Mouse (Mus musculus): Measurements from ENCODE around the gene Slc38a10. TPM values are rescaled to one million over a fixed set of nuclear protein-coding genes. Genes with fewer than 3 reads are reported as not detected.
A peak's percentile ranks its signal among the peaks of the same experiment; 100 is the strongest.

Slc38a10 gene
- polyA plus RNA-seq, 1 experiment from 2014 or later = 107 TPM

DNA sequence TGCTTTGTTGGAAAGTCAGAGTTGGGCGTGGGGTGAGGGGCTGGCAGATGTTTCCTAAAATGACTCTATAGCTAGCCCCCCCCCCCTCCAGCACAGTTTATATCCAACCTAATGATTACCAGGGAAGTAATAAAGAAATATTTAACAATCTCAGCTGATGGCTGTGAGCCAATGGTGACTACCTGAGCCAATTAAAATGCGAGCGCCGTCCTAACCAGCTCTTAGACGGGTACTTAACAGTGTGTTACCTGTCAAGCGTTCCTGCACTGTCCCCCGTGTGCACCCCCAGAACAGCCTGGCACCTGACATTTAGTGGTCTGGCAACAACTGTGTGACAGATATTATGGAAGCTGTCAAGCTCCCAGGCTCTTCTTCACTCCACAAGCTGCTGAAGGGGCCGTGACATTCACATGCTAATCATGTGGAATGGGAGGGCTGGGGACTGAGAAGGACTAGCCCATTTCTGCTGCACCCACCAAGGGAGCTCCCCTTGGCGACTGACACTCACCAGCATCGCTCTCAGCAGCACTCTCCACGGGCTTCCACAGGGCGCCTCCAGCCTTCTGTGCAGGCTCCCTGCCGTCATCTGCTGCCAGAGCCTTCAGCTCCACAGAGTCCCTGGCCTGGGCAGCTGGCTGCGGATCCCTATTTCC, 41.5 kb downstream of the Slc38a10 start:
- ATAC-seq (no peak), DNase-seq (ENCODE audit: low read depth, low spot score) (no peak)
- H3K27me3 ChIP-seq = no peaks in the 10 kb centered on the region
- ChIA-PET POLR2A (interaction anchor here (0.7 to 1.1 kb wide), 2 partner anchors 86 to 198 kb away, joined by 3 to 4 read pairs; no protein-coding TSS in a partner anchor), CTCF (interaction anchor here (1.2 to 7.4 kb wide), 10 partner anchors 10 to 243 kb away, joined by 3 to 35 read pairs (median 6); partner anchors contain the start of genes Ndufaf8 and Tepsin)
- no peak for TF ChIP-seq CTCF (IDR thresholded peaks at IDR 0.05)
- in situ Hi-C loops (cut with MboI; ENCODE audit: low pct_unique_long_range_greater_than_20kb) = no loop called here

- no peak for DNase-seq (ENCODE audit: low read depth, low spot score)
- POLR2A ChIA-PET = interaction anchor here (0.8 to 1.0 kb wide), 2 partner anchors 59 to 237 kb away, joined by 3 to 4 read pairs; no protein-coding TSS in a partner anchor
- ATAC-seq = no peak
- H3K27me3 ChIP-seq = no peaks in the 10 kb centered on the region
- no peak for TF ChIP-seq CTCF (IDR thresholded peaks at IDR 0.05)
- CTCF ChIA-PET = interaction anchor here (1.1 to 7.4 kb wide), 3 partner anchors 12 to 201 kb away, joined by 3 to 35 read pairs (median 13); no protein-coding TSS in a partner anchor
- in situ Hi-C loops (cut with MboI; ENCODE audit: low pct_unique_long_range_greater_than_20kb) = no loop called here
Observed at GRCm38 (mm10) chr11:120107796-120108195, 43.4 kb downstream of the Slc38a10 start.

DNA sequence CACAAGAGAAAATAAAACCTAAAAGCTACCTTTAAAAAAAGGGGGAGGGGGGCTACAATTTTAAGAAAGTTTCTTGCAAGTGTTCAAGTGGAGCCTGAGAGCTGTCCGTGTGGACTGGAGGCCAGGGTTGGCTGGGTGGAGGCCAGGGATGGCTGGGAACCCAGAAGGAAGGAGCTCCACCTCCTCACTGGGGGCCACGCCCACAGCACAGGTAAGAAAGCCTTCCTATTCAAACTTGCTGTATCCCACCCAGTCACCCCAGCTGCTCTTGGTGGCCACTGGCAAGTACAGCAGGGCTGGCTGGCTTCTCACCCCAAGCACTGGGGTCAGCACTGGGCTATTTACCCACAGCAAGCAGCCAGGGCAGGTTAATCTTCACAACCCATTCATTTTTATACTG, 44.1 kb downstream of the Slc38a10 start:
- no peak for TF ChIP-seq CTCF (IDR thresholded peaks at IDR 0.05)
- in situ Hi-C loops (cut with MboI; ENCODE audit: low pct_unique_long_range_greater_than_20kb) = no loop called here
- no peak for DNase-seq (ENCODE audit: low read depth, low spot score)
- no peak for ATAC-seq
- H3K27me3 ChIP-seq = no peaks in the 10 kb centered on the region
- ChIA-PET CTCF (interaction anchor here (0.8 to 7.4 kb wide), 5 partner anchors 8 to 202 kb away, joined by 3 to 35 read pairs (median 3); no protein-coding TSS in a partner anchor), POLR2A (interaction anchor here (0.7 to 1.0 kb wide), 3 partner anchors 59 to 238 kb away, joined by 3 to 4 read pairs (median 3); no protein-coding TSS in a partner anchor)

DNA sequence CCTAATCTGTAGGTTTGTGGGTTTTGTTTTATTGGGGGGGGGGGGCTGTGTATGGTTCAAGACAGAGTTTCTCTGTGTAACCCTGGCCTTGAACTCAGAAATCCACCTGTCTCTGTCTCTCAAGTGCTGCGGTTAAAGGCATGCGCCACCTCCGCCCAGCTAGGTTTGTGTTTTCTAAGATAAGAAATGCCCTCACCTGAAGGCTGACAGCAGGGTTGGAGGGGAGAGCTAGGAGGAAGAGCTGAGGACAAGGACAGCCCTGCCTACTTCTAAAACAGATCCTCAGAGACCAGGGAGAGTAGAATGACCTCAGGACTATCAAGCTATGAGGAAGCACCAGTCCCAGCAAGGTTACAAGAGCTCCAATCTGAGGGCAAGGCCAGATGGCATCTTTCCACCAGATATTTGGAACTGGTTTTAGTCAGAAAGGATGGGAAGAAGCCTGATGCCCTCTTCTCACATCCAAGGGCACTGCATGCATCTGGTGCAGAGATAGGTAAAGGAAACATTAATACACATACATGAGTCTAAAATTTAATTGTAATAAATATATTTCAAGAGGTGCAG, 47.6 kb downstream of the Slc38a10 start:
- no peak for TF ChIP-seq CTCF (IDR thresholded peaks at IDR 0.05)

DNA sequence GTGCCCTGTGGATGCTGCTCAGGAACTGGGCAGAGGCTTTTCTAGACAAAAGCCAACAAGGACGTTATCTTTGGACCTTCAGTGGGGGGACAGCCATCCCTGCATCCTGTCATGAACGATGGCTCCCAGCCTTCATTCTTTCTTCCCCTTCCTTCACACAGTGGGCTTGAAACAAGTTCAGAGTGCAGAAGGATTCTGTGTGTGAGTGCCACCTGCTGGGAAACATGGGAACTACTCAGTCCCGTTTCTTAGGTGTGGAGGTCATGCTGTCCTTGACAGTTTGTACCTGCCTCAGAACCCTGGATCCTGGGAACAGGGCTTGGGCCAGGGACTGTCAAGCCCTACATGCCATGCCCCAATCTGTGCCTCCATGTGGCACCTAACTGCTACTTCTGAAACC, 50.1 kb downstream of the Slc38a10 start:
- H3K27me3 ChIP-seq = no peaks in the 10 kb centered on the region
- in situ Hi-C loops (cut with MboI; ENCODE audit: low pct_unique_long_range_greater_than_20kb) = no loop called here
- no peak for ATAC-seq
- DNase-seq (ENCODE audit: low read depth, low spot score) = no peak
- CTCF ChIA-PET = interaction anchor here (0.7 to 1.9 kb wide), 6 partner anchors 10 to 88 kb away, joined by 3 to 9 read pairs (median 3); no protein-coding TSS in a partner anchor
- TF ChIP-seq CTCF (IDR thresholded peaks at IDR 0.05) = no peak
- POLR2A ChIA-PET = interaction anchor here (0.9 to 1.1 kb wide), 2 partner anchors 83 to 204 kb away, joined by 3 to 4 read pairs; no protein-coding TSS in a partner anchor

More for the DNA sequence above, 47.6 kb downstream of the Slc38a10 start:
- ChIA-PET CTCF (interaction anchor here (1.6 kb wide), 1 partner anchor 204 kb away, joined by 3 read pairs; no protein-coding TSS in a partner anchor), POLR2A (no interaction called here)
- no peaks in the 10 kb centered on the region for H3K27me3 ChIP-seq
- in situ Hi-C loops (cut with MboI; ENCODE audit: low pct_unique_long_range_greater_than_20kb) = no loop called here
- DNase-seq (ENCODE audit: low read depth, low spot score) (no peak), ATAC-seq (no peak)

GRCm38 (mm10) chr11:120098588-120099511, 52.3 kb downstream of the Slc38a10 start, which contains the start of the genes Tepsin and Ndufaf8:
Gene Tepsin (minus strand): TSS chr11:120098731.
Gene Ndufaf8 (plus strand): TSS chr11:120098928.
- POLR2A ChIA-PET = interaction anchor here (0.7 to 1.2 kb wide), 3 partner anchors 9 to 217 kb away, joined by 3 to 4 read pairs (median 3); no protein-coding TSS in a partner anchor
- CTCF ChIA-PET = interaction anchor here (1.5 to 2.0 kb wide), 4 partner anchors 10 to 189 kb away, joined by 4 to 6 read pairs (median 5); no protein-coding TSS in a partner anchor
- in situ Hi-C loops (cut with MboI; ENCODE audit: low pct_unique_long_range_greater_than_20kb) = loop anchor here (5.0 kb wide), 2 partner anchors 72 to 177 kb away; no protein-coding TSS in a partner anchor
- no peaks in the 10 kb centered on the region for H3K27me3 ChIP-seq
- TF ChIP-seq CTCF (IDR thresholded peaks at IDR 0.05) = no peak
- DNase-seq (ENCODE audit: low read depth, low spot score) (peak; percentile 100), ATAC-seq (peak; percentile 95)

DNA sequence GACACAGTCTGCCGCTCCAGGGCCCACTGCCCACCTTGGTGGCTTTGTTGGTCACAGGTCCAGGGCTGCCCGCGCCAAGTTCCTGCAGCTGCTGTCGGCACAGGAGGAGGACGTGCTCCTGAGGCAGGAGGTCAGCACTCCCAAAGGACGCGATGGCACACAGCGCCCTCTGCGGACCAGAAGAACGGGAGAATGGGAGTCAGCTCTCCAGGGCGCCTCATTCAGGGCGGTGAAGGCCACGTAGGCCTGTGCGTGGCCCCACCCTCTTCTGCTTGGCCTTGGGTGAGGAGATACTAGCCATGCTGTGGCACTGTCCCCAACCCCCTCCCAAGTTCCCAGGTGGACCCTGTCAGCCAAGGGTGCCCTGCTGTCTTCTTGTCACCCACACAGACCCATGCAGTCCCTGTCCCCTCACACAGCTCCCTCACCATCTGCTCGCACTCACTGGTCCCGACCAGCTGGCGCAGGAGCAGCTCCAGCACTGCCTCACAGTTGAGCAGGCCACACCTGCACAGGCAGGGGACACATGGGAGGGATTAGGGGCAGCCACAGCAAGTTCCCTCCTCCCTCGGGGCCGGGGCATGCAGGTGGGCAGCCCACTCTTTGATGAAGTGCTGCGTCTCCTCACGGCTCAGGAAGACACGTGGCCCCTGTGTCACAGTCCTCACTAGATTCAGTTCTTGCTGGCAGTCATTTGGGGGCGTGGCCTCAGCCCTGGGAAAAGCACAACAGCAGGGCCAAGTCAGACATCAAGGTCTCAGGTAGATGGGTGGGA, 58.1 kb downstream of the Slc38a10 start:
- no peak for TF ChIP-seq CTCF (IDR thresholded peaks at IDR 0.05)
- H3K27me3 ChIP-seq = no peaks in the 10 kb centered on the region
- no peak for DNase-seq (ENCODE audit: low read depth, low spot score)
- ChIA-PET POLR2A (interaction anchor here (0.6 kb wide), 1 partner anchor 40 kb away, joined by 5 read pairs; no protein-coding TSS in a partner anchor), CTCF (no interaction called here)
- no peak for ATAC-seq
- in situ Hi-C loops (cut with MboI; ENCODE audit: low pct_unique_long_range_greater_than_20kb) = no loop called here

DNA sequence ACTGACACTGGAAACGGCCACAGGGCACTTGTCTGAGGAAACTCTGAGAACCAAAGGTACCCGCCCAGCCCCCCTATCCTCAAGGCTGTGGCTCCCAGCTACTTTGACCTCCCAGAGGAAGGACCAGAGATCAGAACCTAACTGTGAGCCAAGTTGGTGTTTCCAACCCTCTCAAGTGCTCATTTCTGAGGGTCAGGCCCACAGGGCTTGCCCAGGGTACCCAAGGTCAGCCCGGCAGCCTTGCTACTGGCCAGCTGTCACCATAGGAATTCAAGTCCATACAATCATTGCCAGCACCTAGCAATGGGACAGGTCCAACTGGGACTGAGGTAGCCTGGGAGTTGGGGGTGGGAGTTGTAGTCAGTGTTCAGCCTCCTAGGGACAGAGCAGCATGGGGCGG, 60.5 kb downstream of the Slc38a10 start:
- POLR2A ChIA-PET = no interaction called here
- CTCF ChIA-PET = no interaction called here
- TF ChIP-seq CTCF (IDR thresholded peaks at IDR 0.05) = no peak

DNA sequence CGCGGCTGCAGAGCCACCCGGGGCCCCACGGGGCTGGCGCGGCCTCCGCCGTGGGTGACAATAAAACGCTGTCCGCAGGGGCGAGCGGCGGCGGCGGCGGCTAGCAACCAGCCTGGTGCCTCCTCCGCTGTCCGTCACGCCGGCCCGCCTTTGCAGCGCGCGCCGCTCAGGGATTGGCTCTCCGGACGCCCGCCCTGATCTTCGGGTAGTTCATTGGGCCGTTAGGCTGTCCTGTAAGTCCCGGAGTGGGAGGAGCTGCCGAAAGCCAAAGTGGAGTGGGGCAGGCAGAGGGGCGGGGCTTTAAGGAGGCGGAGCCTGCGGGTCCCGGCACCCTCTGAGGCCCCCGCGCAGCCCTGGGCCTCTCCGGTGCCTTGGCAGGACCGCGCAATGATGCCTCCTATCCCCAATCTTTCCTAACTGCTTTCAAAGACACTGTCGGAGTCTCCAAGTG, 64.4 kb downstream of the Slc38a10 start, which contains the start of gene Cep131:
Cep131 (minus strand) TSS at position 126 of the 451 bp plus-strand sequence.
- in situ Hi-C loops (cut with MboI; ENCODE audit: low pct_unique_long_range_greater_than_20kb) = no loop called here
- POLR2A ChIA-PET = no interaction called here
- CTCF ChIA-PET = interaction anchor here (1.1 to 1.4 kb wide), 2 partner anchors 9 to 79 kb away, joined by 3 to 4 read pairs; no protein-coding TSS in a partner anchor
- TF ChIP-seq CTCF (IDR thresholded peaks at IDR 0.05) = no peak
- H3K27me3 ChIP-seq = no peaks in the 10 kb centered on the region
- DNase-seq (ENCODE audit: low read depth, low spot score) (peak; percentile 71), ATAC-seq (peak; percentile 97)

More for the DNA sequence above, 60.5 kb downstream of the Slc38a10 start:
- no peaks in the 10 kb centered on the region for H3K27me3 ChIP-seq
- DNase-seq (ENCODE audit: low read depth, low spot score) (no peak), ATAC-seq (no peak)
- in situ Hi-C loops (cut with MboI; ENCODE audit: low pct_unique_long_range_greater_than_20kb) = no loop called here

Measured in Patski (cell line).